Mouse (Mus musculus) limb, embryonic 14.5 days (tissue): ENCODE measurements at regions not wholly inside any gene's neighbourhood (a gene's known extent, or its start where the extent isn't known, plus 50 kb on each side); places are given as distances from the start of the nearest gene placed in this dataset.
A peak's percentile ranks its signal among the peaks of the same experiment; 100 is the strongest.

Experiments used
- ATAC-seq: fragments of 200-750 bp; cut with Nextera tagmentation; 2 replicates; pipeline ENCODE4 v1.8.0; 2017; ENCODE audit warnings: low read depth, moderate number of reproducible peaks, moderate TSS enrichment; ENCODE audit not compliant: low FRiP score
- DNase-seq: peaks from one replicate; pipeline ENCODE4 v3.0.0-alpha.2; 2015; ENCODE audit warnings: low spot score
- H3K27ac ChIP-seq: fragments of 300-500 bp; sonication (generic); replicated peaks from 2 replicates; pipeline ENCODE4 v1.5.1; 2014; ENCODE audit warnings: low read depth, mild to moderate bottlenecking, low read length, moderate library complexity, mixed read lengths
- H3K27me3 ChIP-seq: fragments of 300-500 bp; sonication (generic); 2 replicates; pipeline ENCODE4 v1.6.1; 2014; ENCODE audit warnings: low read length, mixed read lengths; ENCODE audit not compliant: control insufficient read depth, insufficient read depth
- H3K36me3 ChIP-seq: fragments of 300-500 bp; sonication (generic); 2 replicates; pipeline ENCODE4 v1.6.1; 2014; ENCODE audit warnings: mild to moderate bottlenecking, low read length, moderate library complexity, mixed read lengths; ENCODE audit not compliant: control insufficient read depth, insufficient read depth
- H3K4me1 ChIP-seq: fragments of 300-500 bp; sonication (generic); 2 replicates; pipeline ENCODE4 v1.6.1; 2014; ENCODE audit warnings: antibody characterized with exemption, low read length, mixed read lengths; ENCODE audit not compliant: control insufficient read depth, insufficient read depth
- H3K4me2 ChIP-seq: fragments of 300-500 bp; sonication (generic); replicated peaks from 2 replicates; pipeline ENCODE4 v1.6.1; 2014; ENCODE audit warnings: low read depth, mild to moderate bottlenecking, low read length, moderate library complexity; ENCODE audit not compliant: severe bottlenecking
- H3K4me3 ChIP-seq: fragments of 300-500 bp; sonication (generic); replicated peaks from 2 replicates; pipeline ENCODE4 v1.5.1; 2014; ENCODE audit warnings: low read length
- H3K9ac ChIP-seq: fragments of 300-500 bp; sonication (generic); 2 replicates; pipeline ENCODE4 v1.6.1; 2014; ENCODE audit warnings: mild to moderate bottlenecking, low read depth, low read length, moderate library complexity; ENCODE audit not compliant: severe bottlenecking
- H3K9me3 ChIP-seq: fragments of 300-500 bp; sonication (generic); 2 replicates; pipeline ENCODE4 v1.6.1; 2016; ENCODE audit warnings: low read length; ENCODE audit not compliant: control insufficient read depth
- POLR2A ChIP-seq: fragments of 200-500 bp; IDR thresholded peaks from 2 replicates; pipeline ENCODE4 v1.8.0; 2012; ENCODE audit warnings: inconsistent platforms, mild to moderate bottlenecking, moderate library complexity, borderline replicate concordance; ENCODE audit not compliant: insufficient read depth, insufficient read length; ENCODE audit errors: extremely low read depth
- WGBS: fragments of 180-500 bp; shearing (Covaris S2); extraction: QIAGEN DNeasy Blood & Tissue Kit; methylation state at CpG from one replicate; pipeline ENCODE4 v1.1.7; 2014; 5-methylcytosine and 5-hydroxymethylcytosine counted together

DNA sequence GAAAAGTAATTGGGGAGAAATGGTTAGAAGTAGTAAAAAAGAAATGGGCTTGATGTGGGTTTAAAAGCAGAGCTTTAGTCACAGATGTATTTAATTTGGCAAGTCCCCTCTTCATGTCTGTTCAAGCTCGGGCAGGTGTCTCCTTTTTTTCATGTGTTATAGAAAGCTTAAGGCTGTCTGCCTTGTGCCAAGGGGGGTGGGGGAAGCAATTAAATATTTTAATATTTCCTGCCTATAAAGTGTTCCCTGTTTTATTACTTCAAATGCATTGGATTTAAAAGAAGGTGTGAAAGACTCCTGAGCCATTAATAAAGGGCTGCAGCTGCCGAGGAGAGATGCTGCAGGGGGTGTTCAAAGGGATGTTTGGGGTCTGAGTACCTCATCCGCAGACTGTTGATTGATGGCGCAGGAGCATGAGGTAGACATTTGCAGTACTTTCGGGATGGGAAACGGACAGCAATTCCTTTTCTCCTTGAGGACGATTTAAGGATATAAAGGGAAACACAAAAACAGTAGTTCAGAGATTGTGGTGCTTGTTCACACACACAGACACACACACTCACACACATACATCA lies 127.7 kb downstream of the Dusp6 start:
- peak; percentile 41 for DNase-seq

DNA sequence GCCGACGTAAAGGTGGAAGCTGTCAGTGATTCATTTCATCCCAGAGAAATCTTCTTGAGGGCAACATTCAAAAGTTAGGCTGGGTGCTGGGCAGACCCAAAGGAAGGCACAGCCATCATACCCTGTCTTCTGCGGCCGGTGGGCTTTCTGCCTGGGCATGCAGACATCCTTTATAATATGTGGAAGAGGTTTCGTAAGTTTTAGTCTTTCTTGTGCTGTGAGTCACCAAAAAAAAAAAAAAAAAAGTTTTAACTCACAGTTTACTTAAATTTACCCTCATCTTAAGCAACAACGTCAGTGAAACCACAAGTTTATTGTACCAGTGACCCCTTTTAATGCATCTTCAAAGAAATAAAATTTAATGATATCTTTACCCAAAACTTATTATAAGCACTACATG lies 128.7 kb downstream of the Dusp6 start:
- H3K9ac ChIP-seq, result no peak overlapping the region
- ATAC-seq (no peak), DNase-seq (no peak)
- H3K4me2 ChIP-seq, result no peak overlapping the region
- H3K9me3 ChIP-seq, result no peaks in the 10 kb centered on the region
- peaks cover 8% of the 10 kb centered on the region; the same call in 1 of the 2 replicates for H3K4me1 ChIP-seq
- H3K4me3 ChIP-seq, result no peak overlapping the region
- H3K27ac ChIP-seq, result no peak overlapping the region
- H3K27me3 ChIP-seq, result no peaks in the 10 kb centered on the region
- no peaks in the 10 kb centered on the region for H3K36me3 ChIP-seq
- no peak for TF ChIP-seq POLR2A
- 39% methylated on average over 6 of the region's 6 CpGs for WGBS

More for the DNA sequence above, 127.7 kb downstream of the Dusp6 start:
- Histone ChIP-seq H3K4me1 (peaks cover 8% of the 10 kb centered on the region; the same call in 1 of the 2 replicates), H3K27ac (no peak overlapping the region), H3K4me3 (no peak overlapping the region), H3K27me3 (no peaks in the 10 kb centered on the region), H3K9me3 (no peaks in the 10 kb centered on the region), H3K36me3 (no peaks in the 10 kb centered on the region), H3K9ac (no peak overlapping the region), H3K4me2 (no peak overlapping the region)
- TF ChIP-seq POLR2A, result no peak
- 10% methylated on average over 7 of the region's 7 CpGs for WGBS
- peak; percentile 53 for ATAC-seq

DNA sequence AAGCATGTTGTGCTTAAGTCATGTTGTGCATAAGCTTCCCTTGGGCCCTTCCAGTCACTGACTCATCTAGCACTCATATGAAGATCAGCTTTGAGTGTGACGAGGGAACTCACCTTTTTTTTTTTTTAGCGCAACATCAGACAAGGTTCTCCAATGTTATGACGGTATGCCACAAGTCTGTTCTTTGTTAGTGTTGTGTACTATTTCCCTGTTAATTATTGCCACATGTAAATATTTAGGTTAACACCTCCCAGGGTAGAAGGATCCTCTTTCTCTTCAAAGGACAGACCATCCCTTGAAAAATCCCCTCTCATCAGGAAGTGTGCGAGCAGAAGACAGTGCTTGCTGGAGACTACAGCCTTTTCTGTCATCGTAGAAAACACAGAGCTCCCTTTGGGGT lies 129.9 kb downstream of the Dusp6 start:
- TF ChIP-seq POLR2A, result no peak
- no peaks in the 10 kb centered on the region for H3K27me3 ChIP-seq
- H3K36me3 ChIP-seq, result no peaks in the 10 kb centered on the region
- ATAC-seq (no peak), DNase-seq (no peak)
- peaks cover 8% of the 10 kb centered on the region; the same call in 1 of the 2 replicates for H3K4me1 ChIP-seq
- WGBS, result 46% methylated on average over 5 of the region's 5 CpGs
- no peaks in the 10 kb centered on the region for H3K9me3 ChIP-seq
- no peak overlapping the region for H3K9ac ChIP-seq
- H3K4me2 ChIP-seq, result no peak overlapping the region
- no peak overlapping the region for H3K4me3 ChIP-seq
- no peak overlapping the region for H3K27ac ChIP-seq

DNA sequence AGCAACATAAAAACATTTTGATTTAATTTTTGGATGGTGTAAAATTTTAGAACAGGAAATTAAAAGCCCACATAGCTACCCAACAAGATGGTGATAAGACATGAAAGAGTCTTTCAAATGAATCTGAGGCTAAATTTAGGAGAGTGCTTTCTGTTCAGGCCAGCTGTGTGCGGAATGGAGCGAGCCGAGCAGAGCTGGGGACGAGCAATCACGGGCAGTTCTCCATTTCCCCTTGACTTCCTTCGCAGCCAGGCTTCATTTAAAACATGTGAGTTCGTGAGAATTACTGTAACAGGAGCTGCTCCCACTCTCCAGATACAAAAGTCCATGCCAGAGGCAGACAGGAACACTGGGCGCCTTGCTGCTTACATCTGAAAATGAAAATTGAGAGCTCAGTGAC lies 130.5 kb downstream of the Dusp6 start:
- 13% methylated on average over 8 of the region's 8 CpGs for WGBS
- H3K9me3 ChIP-seq, result no peaks in the 10 kb centered on the region
- no peak overlapping the region for H3K4me2 ChIP-seq
- H3K27me3 ChIP-seq, result no peaks in the 10 kb centered on the region
- no peak overlapping the region for H3K4me3 ChIP-seq
- H3K36me3 ChIP-seq, result no peaks in the 10 kb centered on the region
- ATAC-seq, result peak; percentile 55; the same call in 1 of the 2 replicates
- no peak for DNase-seq
- H3K4me1 ChIP-seq, result peaks cover 8% of the 10 kb centered on the region; the same call in 1 of the 2 replicates
- H3K27ac ChIP-seq, result no peak overlapping the region
- TF ChIP-seq POLR2A, result no peak
- H3K9ac ChIP-seq, result no peak overlapping the region

DNA sequence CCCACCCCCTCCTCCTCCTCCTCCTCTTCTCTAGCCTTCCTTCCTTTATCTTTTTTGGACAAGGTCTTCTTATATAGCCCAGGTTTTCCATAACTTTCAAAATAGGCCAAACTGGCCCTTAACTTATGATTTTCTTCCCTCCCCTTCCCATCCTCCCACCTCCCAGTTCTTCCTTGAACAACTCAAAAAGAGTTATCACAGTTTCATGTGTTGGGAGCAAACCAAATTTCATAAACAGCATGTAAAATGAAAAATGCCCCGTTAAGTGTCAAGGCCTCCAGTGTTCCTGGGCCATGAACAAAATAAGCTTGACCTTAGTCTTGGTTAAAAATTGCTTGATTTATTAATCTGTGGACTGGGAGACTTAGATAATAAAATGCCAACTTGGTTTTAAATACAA lies 132.4 kb downstream of the Dusp6 start:
- DNase-seq (no peak), ATAC-seq (no peak)
- H3K9ac ChIP-seq, result no peak overlapping the region
- peaks cover 8% of the 10 kb centered on the region; the same call in 1 of the 2 replicates for H3K4me1 ChIP-seq
- H3K27ac ChIP-seq, result no peak overlapping the region
- no peaks in the 10 kb centered on the region for H3K36me3 ChIP-seq
- WGBS, result 66% methylated on average over 1 of the region's 1 CpGs
- H3K27me3 ChIP-seq, result no peaks in the 10 kb centered on the region
- H3K4me3 ChIP-seq, result no peak overlapping the region
- H3K9me3 ChIP-seq, result no peaks in the 10 kb centered on the region
- H3K4me2 ChIP-seq, result no peak overlapping the region
- TF ChIP-seq POLR2A, result no peak
